ENCODE assay signal across 7 mouse cellular contexts in the genomic region with DNA sequence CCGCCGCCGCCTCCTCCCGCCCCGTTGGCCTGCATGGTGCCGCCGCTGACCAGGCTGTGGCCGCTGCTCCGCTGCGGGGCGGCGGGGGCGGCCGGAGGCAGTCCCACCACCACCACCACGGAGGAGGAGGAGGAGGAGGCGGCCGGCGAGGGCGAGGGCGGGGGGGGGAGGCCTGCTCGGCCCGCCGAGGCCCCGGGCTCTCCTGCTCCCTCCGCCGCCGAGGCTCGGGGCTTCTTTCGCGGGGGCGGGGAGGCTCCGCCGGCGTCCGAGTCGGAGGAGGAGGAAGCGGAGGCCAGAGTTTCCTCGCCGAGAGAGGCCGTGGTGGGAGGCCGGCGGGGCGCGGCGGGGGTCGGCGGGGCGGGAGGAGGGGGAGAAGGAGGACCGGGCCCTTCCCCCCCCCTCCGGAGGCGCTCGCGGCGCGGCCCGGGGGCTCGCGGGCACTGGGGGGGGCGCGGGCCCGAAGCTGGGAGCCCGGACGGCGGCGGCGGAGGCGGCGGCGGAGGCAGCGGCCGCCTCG. TPM values are rescaled to one million over a fixed set of nuclear protein-coding genes. Genes with fewer than 3 reads are reported as not detected.
DNase-seq lines count a peak whose midpoint lies in the region; ATAC-seq lines count a peak whose summit lies in the region.

No protein-coding gene starts in this region.

- peak overlapping the region; percentile 93 for H3K27ac ChIP-seq in forebrain, embryonic 15.5 days (replicated peaks)
- peak overlapping the region; percentile 90 for H3K27ac ChIP-seq in midbrain, embryonic 15.5 days

- peak overlapping the region; percentile 85 for H3K4me2 ChIP-seq in forebrain, embryonic 15.5 days (replicated peaks)
- H3K4me2 ChIP-seq in midbrain, embryonic 15.5 days: peak overlapping the region; percentile 89

- peak; percentile 44 for DNase-seq in right cerebral cortex, adult 18-20 months
- no peak for DNase-seq in right cerebral cortex, postnatal 25 days
- peak; percentile 19 for DNase-seq in adipocyte (ENCODE audit: low spot score)
- DNase-seq in kidney, postnatal 4 days: peak; percentile 61 to 73
- DNase-seq in cerebellum, adult 8-10 months: no peak

- H3K9ac ChIP-seq in forebrain, embryonic 15.5 days (replicated peaks): peak overlapping the region; percentile 85
- H3K9ac ChIP-seq in midbrain, embryonic 15.5 days: peak overlapping the region; percentile 87

- H3K9me3 ChIP-seq in forebrain, embryonic 15.5 days: no peaks in the 10 kb centered on the region
- H3K9me3 ChIP-seq in midbrain, embryonic 15.5 days: no peaks in the 10 kb centered on the region

- peaks cover 30% of the 10 kb centered on the region for H3K4me1 ChIP-seq in forebrain, embryonic 15.5 days
- peaks cover 27% of the 10 kb centered on the region for H3K4me1 ChIP-seq in midbrain, embryonic 15.5 days

- 1% methylated on average over 28 of the region's 72 CpGs for WGBS in forebrain, embryonic 15.5 days
- 0% methylated on average over 24 of the region's 72 CpGs for WGBS in midbrain, embryonic 15.5 days

- ATAC-seq in forebrain, embryonic 15.5 days (replicated peaks): peak; percentile 47
- ATAC-seq in midbrain, embryonic 15.5 days (replicated peaks): peak; percentile 44

- H3K4me3 ChIP-seq in forebrain, embryonic 15.5 days: peak overlapping the region; percentile 97
- peak overlapping the region; percentile 88 for H3K4me3 ChIP-seq in midbrain, embryonic 15.5 days

- H3K36me3 ChIP-seq in forebrain, embryonic 15.5 days: peaks cover 8% of the 10 kb centered on the region
- H3K36me3 ChIP-seq in midbrain, embryonic 15.5 days (replicated peaks): no peaks in the 10 kb centered on the region; the same call in 1 of the 2 replicates

- no peaks in the 10 kb centered on the region for H3K27me3 ChIP-seq in forebrain, embryonic 15.5 days
- no peaks in the 10 kb centered on the region for H3K27me3 ChIP-seq in midbrain, embryonic 15.5 days (replicated peaks)

RNA-seq across cellular contexts. Expression of a gene that starts 0.3 kb away (rescaled TPM):
- 36.0 and 37.8 TPM in 2 replicates for polyA plus RNA-seq in forebrain, embryonic 15.5 days (2015; fragmentation: Nextera tagmentation; extraction: Ambion mirVana)
- 32.8 and 36.7 TPM in 2 replicates for polyA plus RNA-seq in midbrain, embryonic 15.5 days (2015; fragmentation: Nextera tagmentation; extraction: Ambion mirVana)

Comparison
In these comparisons a context has a peak if more than half of its experiments do, and no peak if none do; other contexts are left out.
1. DNase-seq: peak in right cerebral cortex, adult 18-20 months (single experiment), adipocyte (single experiment) and kidney, postnatal 4 days (2 of 2); none in right cerebral cortex, postnatal 25 days (single experiment) and cerebellum, adult 8-10 months (single experiment).